9 mouse cellular contexts compared by ENCODE assay signal in the genomic region with DNA sequence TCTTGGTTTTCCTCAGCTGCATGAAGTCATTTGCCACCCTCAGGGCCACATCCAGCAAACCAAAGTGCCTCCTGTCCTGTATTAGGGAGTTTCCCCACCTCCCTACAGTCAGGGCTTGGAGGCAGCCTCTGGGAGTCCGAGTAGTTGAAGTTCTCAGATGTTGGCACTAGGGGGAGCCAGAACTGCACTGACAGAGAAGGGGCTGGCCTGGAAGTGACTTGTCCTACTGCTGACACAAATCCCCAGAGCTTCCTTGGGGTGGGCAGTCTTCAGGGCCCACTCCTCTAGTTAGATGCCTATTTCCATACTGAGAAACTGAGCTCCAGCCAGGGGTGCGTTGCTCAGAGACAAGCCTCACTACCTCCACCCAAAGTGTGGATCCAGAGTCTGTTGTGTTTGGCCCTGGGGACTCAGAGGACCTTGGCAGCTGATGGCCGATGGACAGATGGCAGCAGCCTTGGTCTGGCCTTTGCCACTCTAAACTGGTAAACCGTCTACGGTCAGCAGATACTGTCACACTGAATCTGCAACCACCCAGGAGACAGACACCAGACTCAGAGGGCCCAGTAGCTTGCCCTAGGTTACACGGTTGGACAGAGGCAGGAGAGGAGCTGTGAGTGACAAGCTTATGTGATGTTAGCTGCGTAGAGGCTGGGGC. TPM values are rescaled to one million over a fixed set of nuclear protein-coding genes. Genes with fewer than 3 reads are reported as not detected.
DNase-seq lines count a peak whose midpoint lies in the region; ATAC-seq lines count a peak whose summit lies in the region.
"Had no signal": no experiment of that assay in that cellular context is flagged by ENCODE, and none has a peak within 500 bp of the region (broad histone marks: within the 10 kb centered on the region; RNA-seq: fewer than 3 reads in every experiment).

No protein-coding gene starts in this region.

- peak; percentile 86 to 87 for DNase-seq in B cell, adult 2 months
- peak; percentile 78 to 81 for DNase-seq in adrenal gland, adult 18-20 months (ENCODE audit: low spot score in 2 of 2)
- peak; percentile 89 for DNase-seq in embryo, embryonic 10 days (ENCODE audit: low spot score)
- DNase-seq in heart, adult 18-20 months: peak; percentile 88 to 92
- DNase-seq in kidney, adult 11 months: peak; percentile 73
- peak; percentile 90 for DNase-seq in limb, embryonic 11.5 days (ENCODE audit: low spot score)
- DNase-seq in midbrain, embryonic 14.5 days: peak; percentile 86
- DNase-seq in spleen, postnatal 4 days (ENCODE audit: low spot score in 2 of 2): peak; percentile 81 to 91

- WGBS in limb, embryonic 11.5 days: 54% methylated on average over 7 of the region's 7 CpGs
- 45% methylated on average over 7 of the region's 7 CpGs for WGBS in midbrain, embryonic 14.5 days

- no peak overlapping the region for H3K9ac ChIP-seq in limb, embryonic 11.5 days (ENCODE audit: low read length)
- no peak overlapping the region for H3K9ac ChIP-seq in midbrain, embryonic 14.5 days (replicated peaks; ENCODE audit: low read length)
- H3K9ac ChIP-seq: embryonic facial prominence, embryonic 15.5 days had no signal

- no peaks in the 10 kb centered on the region for H3K36me3 ChIP-seq in limb, embryonic 11.5 days (ENCODE audit: control insufficient read depth, insufficient read depth, low read length)
- H3K36me3 ChIP-seq in midbrain, embryonic 14.5 days (ENCODE audit: control insufficient read depth, insufficient read depth, low read length): peaks cover 10% of the 10 kb centered on the region
- H3K36me3 ChIP-seq: embryonic facial prominence, embryonic 15.5 days had no signal

- H3K4me3 ChIP-seq in limb, embryonic 11.5 days (ENCODE audit: low read depth, low read length): no peak overlapping the region
- no peak overlapping the region for H3K4me3 ChIP-seq in midbrain, embryonic 14.5 days (replicated peaks; ENCODE audit: low read depth, low read length)
- H3K4me3 ChIP-seq: embryonic facial prominence, embryonic 15.5 days had no signal

- no peaks in the 10 kb centered on the region for H3K9me3 ChIP-seq in limb, embryonic 11.5 days (ENCODE audit: control insufficient read depth, low read length)
- H3K9me3 ChIP-seq in midbrain, embryonic 14.5 days (ENCODE audit: control insufficient read depth, low read length): no peaks in the 10 kb centered on the region
- H3K9me3 ChIP-seq: embryonic facial prominence, embryonic 15.5 days had no signal

- H3K4me2 ChIP-seq in limb, embryonic 11.5 days (ENCODE audit: low read depth, severe bottlenecking): no peak overlapping the region
- no peak overlapping the region for H3K4me2 ChIP-seq in midbrain, embryonic 14.5 days (ENCODE audit: low read length)
- H3K4me2 ChIP-seq: embryonic facial prominence, embryonic 15.5 days had no signal

- ATAC-seq in limb, embryonic 11.5 days (ENCODE audit: insufficient number of reproducible peaks, low FRiP score, low TSS enrichment, low read depth): no peak
- no peak for ATAC-seq in midbrain, embryonic 14.5 days (ENCODE audit: low FRiP score, low TSS enrichment)

- H3K27ac ChIP-seq in limb, embryonic 11.5 days (replicated peaks; ENCODE audit: low read depth, low read length): no peak overlapping the region
- no peak overlapping the region for H3K27ac ChIP-seq in midbrain, embryonic 14.5 days (replicated peaks; ENCODE audit: low read depth, low read length)
- H3K27ac ChIP-seq: embryonic facial prominence, embryonic 15.5 days had no signal

- H3K27me3 ChIP-seq in limb, embryonic 11.5 days (ENCODE audit: control insufficient read depth, insufficient read depth, low read length): no peaks in the 10 kb centered on the region
- no peaks in the 10 kb centered on the region for H3K27me3 ChIP-seq in midbrain, embryonic 14.5 days (ENCODE audit: control insufficient read depth, insufficient read depth, low read length)
- H3K27me3 ChIP-seq: embryonic facial prominence, embryonic 15.5 days had no signal

- H3K4me1 ChIP-seq in limb, embryonic 11.5 days (ENCODE audit: control insufficient read depth, insufficient read depth, low read length): peaks cover 15% of the 10 kb centered on the region
- H3K4me1 ChIP-seq in midbrain, embryonic 14.5 days (ENCODE audit: control insufficient read depth, insufficient read depth, low read length): peaks cover 20% of the 10 kb centered on the region

RNA-seq across cellular contexts. Expression of a gene that starts 10.3 kb away (rescaled TPM):
- total RNA-seq in adrenal gland, adult 18-20 months (2021): 10 to 100 TPM; 31.2 to 48.5 TPM
- total RNA-seq in heart, adult 18-20 months (2021): 100 to 1,000 TPM; 654 to 691 TPM
- polyA plus RNA-seq in limb, embryonic 11.5 days (2014; fragmentation: Nextera tagmentation; extraction: Ambion mirVana): 25.4 and 29.8 TPM in 2 replicates
- polyA plus RNA-seq in midbrain, embryonic 14.5 days (2014; fragmentation: Nextera tagmentation; extraction: Ambion mirVana): 69.2 and 76.2 TPM in 2 replicates

RNA-seq across cellular contexts. Expression of a gene that starts 14.5 kb away (rescaled TPM):
- 10 to 100 TPM; 77.1 to 81.3 TPM for total RNA-seq in adrenal gland, adult 18-20 months (2021)
- total RNA-seq in heart, adult 18-20 months (2021): 100 to 1,000 TPM in 1 of 2 experiments, 10 to 100 TPM in 1; 95.1 to 106 TPM
- polyA plus RNA-seq in limb, embryonic 11.5 days (2014; fragmentation: Nextera tagmentation; extraction: Ambion mirVana): 19.3 TPM in 2 replicates
- polyA plus RNA-seq in midbrain, embryonic 14.5 days (2014; fragmentation: Nextera tagmentation; extraction: Ambion mirVana): 13.5 and 23.8 TPM in 2 replicates

RNA-seq across cellular contexts. Expression of a gene that starts 32.4 kb away (rescaled TPM):
- total RNA-seq in adrenal gland, adult 18-20 months (2021): 10 to 100 TPM; 52.4 to 67.9 TPM
- total RNA-seq in heart, adult 18-20 months (2021): 100 to 1,000 TPM; 108 to 117 TPM
- polyA plus RNA-seq in limb, embryonic 11.5 days (2014; fragmentation: Nextera tagmentation; extraction: Ambion mirVana): 6.5 and 7.5 TPM in 2 replicates
- polyA plus RNA-seq in midbrain, embryonic 14.5 days (2014; fragmentation: Nextera tagmentation; extraction: Ambion mirVana): 7.6 and 10.2 TPM in 2 replicates

RNA-seq across cellular contexts. Expression of a gene that starts 45.0 kb away (rescaled TPM):
- 10 to 100 TPM in 1 of 2 experiments, 1 to 10 TPM in 1; 6.6 to 11.4 TPM for total RNA-seq in adrenal gland, adult 18-20 months (2021)
- total RNA-seq in heart, adult 18-20 months (2021): 10 to 100 TPM; 14.7 to 16.1 TPM
- polyA plus RNA-seq in limb, embryonic 11.5 days (2014; fragmentation: Nextera tagmentation; extraction: Ambion mirVana): 21.2 and 21.5 TPM in 2 replicates
- polyA plus RNA-seq in midbrain, embryonic 14.5 days (2014; fragmentation: Nextera tagmentation; extraction: Ambion mirVana): 20.1 and 24.8 TPM in 2 replicates

RNA-seq across cellular contexts. Expression of a gene that starts 56.4 kb away (rescaled TPM):
- not detected for total RNA-seq in adrenal gland, adult 18-20 months (2021)
- total RNA-seq in heart, adult 18-20 months (2021): not detected
- polyA plus RNA-seq in limb, embryonic 11.5 days (2014; fragmentation: Nextera tagmentation; extraction: Ambion mirVana): 0.33 and 0.34 TPM in 2 replicates
- polyA plus RNA-seq in midbrain, embryonic 14.5 days (2014; fragmentation: Nextera tagmentation; extraction: Ambion mirVana): 0.29 and 1.3 TPM in 2 replicates

Comparison
In these comparisons a context has a peak if more than half of its experiments do, and no peak if none do; other contexts are left out.
1. RNA of a gene that starts 10.3 kb away (total RNA-seq): 654 to 691 TPM in heart, adult 18-20 months; 31.2 to 48.5 TPM in adrenal gland, adult 18-20 months; every median in the first group is over 10 times any median in the second.
2. Peak in every context shown above with its lines, with median percentiles within 50 percentile points of each other: DNase-seq.